Mouse (Mus musculus): ENCODE measurements around the gene Ccr9. TPM values are rescaled to one million over a fixed set of nuclear protein-coding genes. Genes with fewer than 3 reads are reported as not detected.

Gene Ccr9
- polyA plus RNA-seq, 1 experiment = 0.91 TPM

DNA sequence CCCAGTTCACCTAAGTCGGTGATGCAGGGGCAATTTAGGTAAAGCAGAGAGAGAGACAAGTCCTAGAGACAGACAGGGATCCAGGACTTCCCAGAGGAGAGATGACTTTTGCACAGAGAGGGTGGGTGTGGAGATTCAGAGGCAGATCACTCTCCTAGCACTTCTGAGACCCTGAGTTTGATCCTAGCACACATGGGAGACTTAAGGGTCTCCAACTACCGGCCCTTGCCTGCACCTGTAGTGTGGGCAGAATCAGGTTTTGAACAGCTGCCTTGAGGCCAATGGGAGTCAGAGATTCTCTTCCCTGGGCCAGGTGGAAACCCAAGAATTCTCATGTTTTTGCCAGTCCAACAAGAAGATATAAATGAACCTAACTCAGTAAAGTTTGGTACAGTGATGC is 959 bp downstream of the Ccr9 start:
- no peaks in the 10 kb centered on the region for H3K27me3 ChIP-seq (replicated peaks; ENCODE audit: control insufficient read depth, insufficient read depth, low read length)
- TF ChIP-seq CTCF (conservative IDR thresholded peaks at IDR 0.05; ENCODE audit: insufficient read depth, insufficient read length, low read depth, low read length) (no peak), POLR2A (IDR thresholded peaks at IDR 0.05; ENCODE audit: low read depth, low read length) (no peak)
- DNase-seq = no peak
- no peaks in the 10 kb centered on the region for H3K4me1 ChIP-seq (ENCODE audit: control insufficient read depth, insufficient read depth, low read length)
- 52% methylated on average over 2 of the region's 2 CpGs for WGBS
- no peak overlapping the region for H3K4me3 ChIP-seq (ENCODE audit: insufficient read depth, low read depth, low read length)
- H3K27ac ChIP-seq (ENCODE audit: insufficient read depth, low read depth, low read length) = no peak overlapping the region
- no peaks in the 10 kb centered on the region for H3K36me3 ChIP-seq (ENCODE audit: control insufficient read depth, insufficient read depth, low read length)

GRCm38 (mm10) chr9:123683704-123684103 is 5.5 kb downstream of the Ccr9 start:
- H3K36me3 ChIP-seq (ENCODE audit: control insufficient read depth, insufficient read depth, low read length) = no peaks in the 10 kb centered on the region
- no peak overlapping the region for H3K27ac ChIP-seq (ENCODE audit: insufficient read depth, low read depth, low read length)
- no peak overlapping the region for H3K4me3 ChIP-seq (ENCODE audit: insufficient read depth, low read depth, low read length)
- no peaks in the 10 kb centered on the region for H3K27me3 ChIP-seq (replicated peaks; ENCODE audit: control insufficient read depth, insufficient read depth, low read length)
- WGBS = 28% methylated on average over 3 of the region's 3 CpGs
- H3K4me1 ChIP-seq (ENCODE audit: control insufficient read depth, insufficient read depth, low read length) = no peaks in the 10 kb centered on the region
- TF ChIP-seq CTCF (conservative IDR thresholded peaks at IDR 0.05; ENCODE audit: insufficient read depth, insufficient read length, low read depth, low read length) (no peak), POLR2A (IDR thresholded peaks at IDR 0.05; ENCODE audit: low read depth, low read length) (no peak)
- no peak for DNase-seq

- TF ChIP-seq POLR2A (IDR thresholded peaks at IDR 0.05; ENCODE audit: low read depth, low read length) (no peak), CTCF (conservative IDR thresholded peaks at IDR 0.05; ENCODE audit: insufficient read depth, insufficient read length, low read depth, low read length) (no peak)
- no peaks in the 10 kb centered on the region for H3K27me3 ChIP-seq (replicated peaks; ENCODE audit: control insufficient read depth, insufficient read depth, low read length)
- H3K27ac ChIP-seq (ENCODE audit: insufficient read depth, low read depth, low read length) = no peak overlapping the region
- WGBS = 79% methylated on average over 5 of the region's 5 CpGs
- no peak for DNase-seq
- no peaks in the 10 kb centered on the region for H3K4me1 ChIP-seq (ENCODE audit: control insufficient read depth, insufficient read depth, low read length)
- H3K4me3 ChIP-seq (ENCODE audit: insufficient read depth, low read depth, low read length) = no peak overlapping the region
- H3K36me3 ChIP-seq (ENCODE audit: control insufficient read depth, insufficient read depth, low read length) = no peaks in the 10 kb centered on the region
These were observed 8.0 kb downstream of the Ccr9 start for GRCm38 (mm10) chr9:123686206-123686605.

GRCm38 (mm10) chr9:123688227-123688626 is 10.0 kb downstream of the Ccr9 start:
- WGBS = 88% methylated on average over 1 of the region's 1 CpGs
- H3K27me3 ChIP-seq (replicated peaks; ENCODE audit: control insufficient read depth, insufficient read depth, low read length) = no peaks in the 10 kb centered on the region
- no peaks in the 10 kb centered on the region; the same call in 1 of the 2 replicates for H3K36me3 ChIP-seq (ENCODE audit: control insufficient read depth, insufficient read depth, low read length)
- no peaks in the 10 kb centered on the region for H3K4me1 ChIP-seq (ENCODE audit: control insufficient read depth, insufficient read depth, low read length)
- TF ChIP-seq CTCF (conservative IDR thresholded peaks at IDR 0.05; ENCODE audit: insufficient read depth, insufficient read length, low read depth, low read length) (no peak), POLR2A (IDR thresholded peaks at IDR 0.05; ENCODE audit: low read depth, low read length) (no peak)
- no peak overlapping the region for H3K27ac ChIP-seq (ENCODE audit: insufficient read depth, low read depth, low read length)
- no peak for DNase-seq
- no peak overlapping the region for H3K4me3 ChIP-seq (ENCODE audit: insufficient read depth, low read depth, low read length)

- no peak for DNase-seq
- no peak overlapping the region for H3K4me3 ChIP-seq (ENCODE audit: insufficient read depth, low read depth, low read length)
- 71% methylated on average over 3 of the region's 3 CpGs for WGBS
- H3K27me3 ChIP-seq (replicated peaks; ENCODE audit: control insufficient read depth, insufficient read depth, low read length) = no peaks in the 10 kb centered on the region
- peaks cover 3% of the 10 kb centered on the region; the same call in 1 of the 2 replicates for H3K36me3 ChIP-seq (ENCODE audit: control insufficient read depth, insufficient read depth, low read length)
- H3K27ac ChIP-seq (ENCODE audit: insufficient read depth, low read depth, low read length) = no peak overlapping the region
- TF ChIP-seq CTCF (conservative IDR thresholded peaks at IDR 0.05; ENCODE audit: insufficient read depth, insufficient read length, low read depth, low read length) (no peak), POLR2A (IDR thresholded peaks at IDR 0.05; ENCODE audit: low read depth, low read length) (no peak)
- H3K4me1 ChIP-seq (ENCODE audit: control insufficient read depth, insufficient read depth, low read length) = no peaks in the 10 kb centered on the region
These were observed 17.5 kb downstream of the Ccr9 start for GRCm38 (mm10) chr9:123695634-123696302.

- Histone ChIP-seq H3K36me3 (ENCODE audit: control insufficient read depth, insufficient read depth, low read length) (peaks cover 2% of the 10 kb centered on the region), H3K27ac (ENCODE audit: insufficient read depth, low read depth, low read length) (no peak overlapping the region), H3K4me3 (ENCODE audit: insufficient read depth, low read depth, low read length) (no peak overlapping the region), H3K4me1 (ENCODE audit: control insufficient read depth, insufficient read depth, low read length) (no peaks in the 10 kb centered on the region), H3K27me3 (replicated peaks; ENCODE audit: control insufficient read depth, insufficient read depth, low read length) (no peaks in the 10 kb centered on the region)
- TF ChIP-seq POLR2A (IDR thresholded peaks at IDR 0.05; ENCODE audit: low read depth, low read length) (no peak), CTCF (conservative IDR thresholded peaks at IDR 0.05; ENCODE audit: insufficient read depth, insufficient read length, low read depth, low read length) (no peak)
- DNase-seq = no peak
- 90% methylated on average over 5 of the region's 5 CpGs for WGBS
These were observed 23.6 kb downstream of the Ccr9 start for GRCm38 (mm10) chr9:123701822-123702221.

DNA sequence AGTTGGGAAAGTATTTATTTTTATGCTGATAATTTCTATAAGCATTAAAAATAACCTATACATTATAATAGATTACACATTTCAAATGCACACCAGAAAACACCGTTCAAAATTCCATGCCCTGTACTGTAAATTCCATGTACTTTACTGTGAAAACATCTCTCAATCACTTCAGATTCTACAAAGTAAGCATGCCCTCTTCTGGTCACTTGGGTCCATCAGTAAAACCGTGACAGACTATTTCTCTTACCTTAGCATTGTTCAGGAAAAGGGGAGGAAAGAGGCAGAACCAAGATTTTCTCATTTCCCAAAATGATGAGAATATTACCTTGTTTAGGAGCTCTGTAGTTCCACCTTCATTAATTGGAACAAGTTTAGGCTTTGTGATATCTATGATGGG is 31.0 kb downstream of the Ccr9 start:
- Histone ChIP-seq H3K4me3 (ENCODE audit: insufficient read depth, low read depth, low read length) (no peak overlapping the region), H3K4me1 (ENCODE audit: control insufficient read depth, insufficient read depth, low read length) (no peaks in the 10 kb centered on the region), H3K36me3 (ENCODE audit: control insufficient read depth, insufficient read depth, low read length) (peaks cover 2% of the 10 kb centered on the region), H3K27ac (ENCODE audit: insufficient read depth, low read depth, low read length) (no peak overlapping the region), H3K27me3 (replicated peaks; ENCODE audit: control insufficient read depth, insufficient read depth, low read length) (no peaks in the 10 kb centered on the region)
- peak; percentile 24 for DNase-seq
- TF ChIP-seq CTCF (conservative IDR thresholded peaks at IDR 0.05; ENCODE audit: insufficient read depth, insufficient read length, low read depth, low read length) (no peak), POLR2A (IDR thresholded peaks at IDR 0.05; ENCODE audit: low read depth, low read length) (no peak)
- whole genome bisulfite sequencing = 27% methylated on average over 2 of the region's 2 CpGs

Data from kidney, adult 2 months (tissue).